Mouse (Mus musculus) kidney, adult 8-10 months (tissue): Measurements from ENCODE around the gene Slc17a1.

Source experiments
- DNase-seq, 2 experiments: peaks; one replicate each; pipeline ENCODE4 v3.0.0; 2022

The Slc17a1 gene

GRCm38 (mm10) chr13:23867405-23867804, at the start of gene Slc17a1:
Gene Slc17a1 (plus strand): TSS chr13:23867750.
- DNase-seq, result peak; percentile 62 to 68

GRCm38 (mm10) chr13:23820179-23820940, 47.2 kb upstream of the Slc17a1 start:
- peak in 1 of 2 experiments; percentile 30 for DNase-seq

GRCm38 (mm10) chr13:23822213-23822612, 45.3 kb upstream of the Slc17a1 start:
- no peak for DNase-seq

- DNase-seq, result no peak
Measured at GRCm38 (mm10) chr13:23826606-23827005, 40.9 kb upstream of the Slc17a1 start.

GRCm38 (mm10) chr13:23833053-23833452, 34.5 kb upstream of the Slc17a1 start:
- DNase-seq, result peak; percentile 26 to 50

GRCm38 (mm10) chr13:23834836-23835235, 32.7 kb upstream of the Slc17a1 start:
- peak; percentile 53 to 61 for DNase-seq

GRCm38 (mm10) chr13:23836630-23837029, 30.9 kb upstream of the Slc17a1 start:
- DNase-seq, result peak; percentile 22 to 36

- peak; percentile 80 to 85 for DNase-seq
Measured at GRCm38 (mm10) chr13:23839308-23839707, 28.2 kb upstream of the Slc17a1 start, which contains the start of gene Slc17a3. Gene Slc17a3 (plus strand): TSS chr13:23839434.

GRCm38 (mm10) chr13:23845851-23846250, 21.7 kb upstream of the Slc17a1 start:
- no peak for DNase-seq

- DNase-seq, result no peak
Measured at GRCm38 (mm10) chr13:23849299-23849698, 18.3 kb upstream of the Slc17a1 start.

GRCm38 (mm10) chr13:23856401-23856800, 11.1 kb upstream of the Slc17a1 start:
- DNase-seq, result no peak

GRCm38 (mm10) chr13:23861815-23862214, 5.7 kb upstream of the Slc17a1 start:
- DNase-seq, result no peak

- DNase-seq, result peak in 1 of 2 experiments; percentile 46
Measured at GRCm38 (mm10) chr13:23864711-23865110, 2.8 kb upstream of the Slc17a1 start.

- DNase-seq, result no peak
Measured at GRCm38 (mm10) chr13:23866086-23866710, 1.4 kb upstream of the Slc17a1 start.

GRCm38 (mm10) chr13:23867000-23867399, 550 bp upstream of the Slc17a1 start:
- DNase-seq, result peak; percentile 64 to 76

GRCm38 (mm10) chr13:23868790-23869533, 1.4 kb downstream of the Slc17a1 start:
- DNase-seq, result peak; percentile 66 to 84

- DNase-seq, result peak; percentile 56 to 83
Measured at GRCm38 (mm10) chr13:23869996-23870395, 2.4 kb downstream of the Slc17a1 start.

GRCm38 (mm10) chr13:23873141-23873540, 5.6 kb downstream of the Slc17a1 start:
- peak; percentile 41 to 57 for DNase-seq

GRCm38 (mm10) chr13:23879106-23879505, 11.6 kb downstream of the Slc17a1 start:
- DNase-seq, result no peak

- DNase-seq, result no peak
Measured at GRCm38 (mm10) chr13:23879636-23880035, 12.1 kb downstream of the Slc17a1 start.

GRCm38 (mm10) chr13:23885540-23885939, 18.0 kb downstream of the Slc17a1 start:
- no peak for DNase-seq

GRCm38 (mm10) chr13:23887026-23887725, 19.6 kb downstream of the Slc17a1 start:
- DNase-seq, result no peak
